Mouse (Mus musculus) v-Abl transformed pro-B cells (cell line): Measurements from ENCODE around the gene Gm10487.
"Not testable (repeated sequence)": the region's sequence is repeated elsewhere in the genome, so short reads cannot be mapped to it uniquely, and the experiment has no call there.

Source experiments
- in situ Hi-C, 2 experiments: fragments of 400-800 bp; cut with MboI; formaldehyde crosslinking; loops; one replicate each; pipeline ENCODE4 v1.15.1; 2025; ENCODE audit not compliant: unreplicated experiment in 2 of 2

The Gm10487 gene

GRCm38 (mm10) chrX:30843369-30843768 lies at the start of gene Gm10487:
Gm10487 (minus strand) TSS chrX:30843469.
- in situ Hi-C loops, result not testable (repeated sequence)
